Comparison of ENCODE assay signal across 8 mouse cellular contexts in the genomic region with DNA sequence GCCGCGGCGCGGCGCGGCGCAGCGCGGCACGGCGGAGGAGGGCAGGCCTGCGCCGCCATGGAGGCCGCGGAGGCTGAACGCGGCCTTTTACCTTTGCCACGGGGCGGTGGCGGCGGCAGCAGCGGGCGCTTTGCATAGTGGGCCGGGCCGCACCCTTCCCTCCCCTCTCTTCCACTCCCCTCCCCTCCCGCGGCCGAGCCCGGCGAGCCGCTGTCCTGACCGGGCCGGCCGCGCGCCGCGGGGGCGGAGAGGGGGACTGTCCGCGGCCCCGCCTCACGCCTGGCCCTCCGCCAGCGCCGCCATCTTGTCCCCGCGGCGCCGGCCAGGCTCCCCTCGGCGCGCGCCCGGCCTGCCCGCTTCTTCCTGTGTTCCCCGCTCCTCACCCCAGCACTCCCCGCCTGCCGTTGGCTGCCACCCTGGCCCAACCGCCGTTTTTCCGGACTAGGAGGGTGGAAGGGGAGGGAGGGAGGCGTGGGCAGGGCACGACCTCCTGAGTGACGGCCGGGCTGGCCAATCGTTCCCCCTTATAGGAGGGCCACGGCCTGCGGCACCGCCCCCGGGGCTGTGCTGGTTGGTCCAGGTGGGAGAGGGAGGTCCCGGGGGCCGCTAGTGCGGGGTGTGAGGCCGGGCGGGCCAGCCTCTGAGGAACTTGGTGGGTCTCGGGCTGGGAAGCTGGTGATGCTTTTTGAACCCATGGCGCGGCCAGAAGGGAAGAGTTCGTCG. TPM values are rescaled to one million over a fixed set of nuclear protein-coding genes. Genes with fewer than 3 reads are reported as not detected.
A peak's percentile ranks its signal among the peaks of the same experiment; 100 is the strongest.
DNase-seq lines count a peak whose midpoint lies in the region; ATAC-seq and TF ChIP-seq lines count a peak whose summit lies in the region.

No protein-coding gene starts in this region.

- no peaks in the 10 kb centered on the region for H3K9me3 ChIP-seq in forebrain, embryonic 10.5 days
- no peaks in the 10 kb centered on the region for H3K9me3 ChIP-seq in heart, embryonic 15.5 days (replicated peaks)
- H3K9me3 ChIP-seq in liver, embryonic 14.5 days (ENCODE audit: control insufficient read depth, low read length) = no peaks in the 10 kb centered on the region
- H3K9me3 ChIP-seq in neural tube, embryonic 11.5 days (ENCODE audit: control insufficient read depth, low read length) = no peaks in the 10 kb centered on the region
- no peaks in the 10 kb centered on the region for H3K9me3 ChIP-seq in stomach, postnatal 0 days (ENCODE audit: control insufficient read depth, low read length)

- H3K9ac ChIP-seq in heart, embryonic 15.5 days = peak overlapping the region; percentile 99
- H3K9ac ChIP-seq in liver, embryonic 14.5 days (replicated peaks) = peak overlapping the region; percentile 91
- H3K9ac ChIP-seq in neural tube, embryonic 11.5 days (ENCODE audit: low read length) = peak overlapping the region; percentile 99
- H3K9ac ChIP-seq in stomach, postnatal 0 days (ENCODE audit: low read length) = peak overlapping the region; percentile 100

- peak overlapping the region; percentile 99 for H3K27ac ChIP-seq in forebrain, embryonic 10.5 days
- peak overlapping the region; percentile 100 for H3K27ac ChIP-seq in heart, embryonic 15.5 days
- H3K27ac ChIP-seq in liver, embryonic 14.5 days = peak overlapping the region; percentile 84
- peak overlapping the region; percentile 99 for H3K27ac ChIP-seq in neural tube, embryonic 11.5 days (ENCODE audit: low read depth, low read length)
- H3K27ac ChIP-seq in stomach, postnatal 0 days (replicated peaks) = peak overlapping the region; percentile 100

- no peaks in the 10 kb centered on the region for H3K36me3 ChIP-seq in forebrain, embryonic 10.5 days (replicated peaks)
- no peaks in the 10 kb centered on the region for H3K36me3 ChIP-seq in heart, embryonic 15.5 days
- no peaks in the 10 kb centered on the region for H3K36me3 ChIP-seq in liver, embryonic 14.5 days (replicated peaks; ENCODE audit: control insufficient read depth, insufficient read depth, low read depth)
- no peaks in the 10 kb centered on the region for H3K36me3 ChIP-seq in neural tube, embryonic 11.5 days (ENCODE audit: control insufficient read depth, insufficient read depth, low read length)
- no peaks in the 10 kb centered on the region for H3K36me3 ChIP-seq in stomach, postnatal 0 days (ENCODE audit: control insufficient read depth, insufficient read depth, low read length)

- no peak for TF ChIP-seq CTCF in liver, embryonic 14.5 days (IDR thresholded peaks at IDR 0.05; ENCODE audit: low read depth)
- TF ChIP-seq CTCF in stomach, postnatal 0 days (IDR thresholded peaks at IDR 0.05; ENCODE audit: low read depth) = peak; percentile 4; the same call in 1 of the 2 replicates

- under 1% methylated on average over 69 of the region's 81 CpGs for WGBS in forebrain, embryonic 10.5 days
- WGBS in heart, embryonic 15.5 days = under 1% methylated on average over 63 of the region's 81 CpGs
- WGBS in liver, embryonic 14.5 days (ENCODE audit: insufficient replicate concordance) = under 1% methylated on average over 62 of the region's 81 CpGs
- under 1% methylated on average over 53 of the region's 81 CpGs for WGBS in neural tube, embryonic 11.5 days
- WGBS in stomach, postnatal 0 days = under 1% methylated on average over 35 of the region's 81 CpGs

- H3K27me3 ChIP-seq in forebrain, embryonic 10.5 days (ENCODE audit: poor library complexity, severe bottlenecking) = no peaks in the 10 kb centered on the region
- no peaks in the 10 kb centered on the region for H3K27me3 ChIP-seq in heart, embryonic 15.5 days
- no peaks in the 10 kb centered on the region for H3K27me3 ChIP-seq in liver, embryonic 14.5 days (ENCODE audit: control insufficient read depth, insufficient read depth, low read length)
- H3K27me3 ChIP-seq in neural tube, embryonic 11.5 days (ENCODE audit: control insufficient read depth, insufficient read depth, low read length) = no peaks in the 10 kb centered on the region
- no peaks in the 10 kb centered on the region for H3K27me3 ChIP-seq in stomach, postnatal 0 days (ENCODE audit: control insufficient read depth, insufficient read depth, low read length)

- peaks cover 35% of the 10 kb centered on the region for H3K4me1 ChIP-seq in forebrain, embryonic 10.5 days
- H3K4me1 ChIP-seq in heart, embryonic 15.5 days (replicated peaks) = peaks cover 31% of the 10 kb centered on the region
- H3K4me1 ChIP-seq in liver, embryonic 14.5 days (replicated peaks; ENCODE audit: control insufficient read depth in 2 of 2, insufficient read depth in 2 of 2, low read length in 1 of 2) = peaks cover 25 to 33% of the 10 kb centered on the region in 2 experiments
- H3K4me1 ChIP-seq in neural tube, embryonic 11.5 days (ENCODE audit: control insufficient read depth, insufficient read depth, low read length) = peaks cover 11% of the 10 kb centered on the region; the same call in 1 of the 2 replicates
- no peaks in the 10 kb centered on the region for H3K4me1 ChIP-seq in stomach, postnatal 0 days (replicated peaks; ENCODE audit: control insufficient read depth, insufficient read depth)

- peak; percentile 19; the same call in 1 of the 2 replicates for TF ChIP-seq EP300 in liver, embryonic 14.5 days (IDR thresholded peaks at IDR 0.05; ENCODE audit: low read depth)
- TF ChIP-seq EP300 in stomach, postnatal 0 days (optimal IDR thresholded peaks at IDR 0.05) = no peak

- peak; percentile 99 for ATAC-seq in heart, embryonic 15.5 days (replicated peaks; ENCODE audit: insufficient number of reproducible peaks, insufficient read depth, low FRiP score, low read depth)
- peak; percentile 97 for ATAC-seq in liver, embryonic 14.5 days (ENCODE audit: insufficient read depth)
- ATAC-seq in neural tube, embryonic 11.5 days (ENCODE audit: insufficient read depth, low FRiP score, low TSS enrichment) = peak; percentile 99
- ATAC-seq in stomach, postnatal 0 days (ENCODE audit: low FRiP score, low TSS enrichment) = peak; percentile 99

- peak overlapping the region; percentile 68 for H3K4me2 ChIP-seq in heart, embryonic 15.5 days
- H3K4me2 ChIP-seq in liver, embryonic 14.5 days (ENCODE audit: low read depth) = peak overlapping the region; percentile 94
- peak overlapping the region; percentile 55 for H3K4me2 ChIP-seq in neural tube, embryonic 11.5 days (ENCODE audit: low read depth)
- peak overlapping the region; percentile 73 for H3K4me2 ChIP-seq in stomach, postnatal 0 days (replicated peaks; ENCODE audit: low read depth)

- H3K4me3 ChIP-seq in forebrain, embryonic 10.5 days = peak overlapping the region; percentile 89
- H3K4me3 ChIP-seq in heart, embryonic 15.5 days = peak overlapping the region; percentile 98
- peak overlapping the region; percentile 80 to 90 for H3K4me3 ChIP-seq in liver, embryonic 14.5 days (ENCODE audit: insufficient read depth in 1 of 2, low read depth in 2 of 2, low read length in 2 of 2)
- peak overlapping the region; percentile 99 for H3K4me3 ChIP-seq in neural tube, embryonic 11.5 days (ENCODE audit: low read depth, low read length)
- peak overlapping the region; percentile 82 for H3K4me3 ChIP-seq in stomach, postnatal 0 days (ENCODE audit: low read depth, low read length)

- peak; percentile 100 for DNase-seq in CD8-positive naive resting alpha-beta T cell, adult 2 months (ENCODE audit: low read depth in 2 of 2, low spot score in 2 of 2)
- DNase-seq in c-Kit-positive CD71-negative TER-119-negative erythroid progenitor cells, embryonic 14.5 days (ENCODE audit: low read depth) = peak; percentile 97
- peak; percentile 99 for DNase-seq in forebrain, embryonic 10.5 days (ENCODE audit: extremely low spot score, low spot score)
- peak; percentile 100 for DNase-seq in kidney, postnatal 25 days
- peak; percentile 96 to 97 (median 97) for DNase-seq in liver, embryonic 14.5 days (ENCODE audit: low read depth in 3 of 3, low spot score in 3 of 3)
- peak; percentile 100 for DNase-seq in neural tube, embryonic 11.5 days (ENCODE audit: low spot score)
- peak; percentile 99 for DNase-seq in stomach, postnatal 0 days (ENCODE audit: low spot score)

RNA-seq across cellular contexts. Expression of a gene that starts 0.7 kb away (rescaled TPM):
- polyA plus RNA-seq in forebrain, embryonic 10.5 days (2016; fragmentation: Nextera tagmentation; extraction: Ambion mirVana) = 17.3 and 19.6 TPM in 2 replicates
- polyA plus RNA-seq in heart, embryonic 15.5 days (2015; fragmentation: Nextera tagmentation; extraction: Ambion mirVana) = 14.8 and 18.7 TPM in 2 replicates
- 5.0 and 5.9 TPM in 2 replicates for polyA plus RNA-seq in liver, embryonic 14.5 days (2012; rRNA removed)
- polyA plus RNA-seq in liver, embryonic 14.5 days (2014; fragmentation: Nextera tagmentation; extraction: Ambion mirVana) = 3.9 and 6.1 TPM in 2 replicates
- polyA plus RNA-seq in neural tube, embryonic 11.5 days (2014; fragmentation: Nextera tagmentation; extraction: Ambion mirVana) = 22.3 and 24.2 TPM in 2 replicates
- 6.9 and 9.0 TPM in 2 replicates for polyA plus RNA-seq in stomach, postnatal 0 days (2015; fragmentation: Nextera tagmentation; extraction: Ambion mirVana)

Comparison
In these comparisons a context has a peak if more than half of its experiments do, and no peak if none do; other contexts are left out.
1. Peak in every context shown above with its lines: DNase-seq, ATAC-seq, H3K4me3 ChIP-seq and H3K27ac ChIP-seq.